Mouse (Mus musculus) kidney, adult 10 weeks (tissue): Measurements from ENCODE around the gene Kcnmb2. TPM values are rescaled to one million over a fixed set of nuclear protein-coding genes. Genes with fewer than 3 reads are reported as not detected.

Experiments used
- polyA plus RNA-seq: library from polyadenylated mRNA; stranded (reverse); fragments of 350-450 nt; fragmentation: Illumina TruSeq; extraction: RNeasy Lipid Tissue Mini Kit (QIAGEN cat#74804); gene quantifications from one replicate; pipeline ENCODE4 v1.2.3, GENCODE M21; 2014; ENCODE audit warnings: low read depth, low replicate concordance

Gene Kcnmb2
- not detected for polyA plus RNA-seq

DNA sequence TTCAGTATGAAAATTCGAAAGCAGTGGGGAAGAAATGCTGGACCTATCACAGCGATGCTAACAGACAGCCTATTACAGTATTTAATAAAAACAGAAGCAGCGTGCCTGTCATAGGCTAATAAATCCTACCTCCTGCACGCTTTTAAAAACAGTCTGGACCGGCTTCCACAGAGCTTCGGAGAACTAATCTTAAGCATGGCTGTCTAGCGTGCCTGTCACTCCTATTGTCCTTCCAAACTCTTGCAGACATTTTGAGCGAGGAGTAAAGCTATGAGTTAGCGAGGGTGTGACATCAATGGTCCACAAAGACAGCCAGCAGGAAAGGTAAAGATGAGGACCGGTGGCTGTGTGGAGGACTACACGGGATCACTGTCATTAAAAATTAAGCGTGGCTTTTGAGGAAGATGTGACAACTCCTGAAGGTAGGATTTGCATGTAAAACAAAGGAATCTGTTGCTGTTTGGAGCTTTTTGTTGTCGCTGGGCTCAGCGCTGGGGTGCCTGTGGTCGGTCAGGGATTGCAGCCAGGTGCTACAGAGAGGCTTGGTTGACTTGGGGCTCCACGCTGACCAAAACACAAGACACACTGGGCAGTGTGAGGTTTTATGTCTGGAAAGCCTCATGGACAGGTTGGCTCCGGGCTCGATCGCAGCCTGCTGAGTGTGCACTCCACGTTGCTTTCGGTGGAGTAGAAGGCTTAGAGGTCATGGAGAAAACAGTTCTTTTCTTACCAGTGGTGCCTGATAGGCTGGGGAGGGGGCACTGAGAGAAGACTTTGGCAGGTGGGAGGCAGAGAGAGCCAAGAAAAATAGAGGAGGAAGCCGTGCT is at the start of gene Kcnmb2:
Kcnmb2 (plus strand) TSS at position 4 of the 827 bp plus-strand sequence.

